Mouse (Mus musculus) ES-E14 (cell line): ENCODE measurements around the gene Map2k7.

ENCODE experiments used
- CHD2 ChIP-seq: IDR thresholded peaks from 2 replicates; pipeline ENCODE4 v1.6.1; 2014; ENCODE audit warnings: mild to moderate bottlenecking, low read depth, low read length, inconsistent platforms
- HCFC1 ChIP-seq: IDR thresholded peaks from 2 replicates; pipeline ENCODE4 v1.6.1; 2012; ENCODE audit warnings: low read length, inconsistent platforms, borderline replicate concordance; ENCODE audit not compliant: insufficient read depth
- MAFK ChIP-seq: IDR thresholded peaks from 2 replicates; pipeline ENCODE4 v1.6.1; 2014; ENCODE audit warnings: mild to moderate bottlenecking, low read depth, low read length, inconsistent platforms; ENCODE audit not compliant: insufficient read depth
- ZNF384 ChIP-seq: IDR thresholded peaks from 2 replicates; pipeline ENCODE4 v1.6.1; 2012; ENCODE audit warnings: low read depth, low read length, inconsistent platforms

DNA sequence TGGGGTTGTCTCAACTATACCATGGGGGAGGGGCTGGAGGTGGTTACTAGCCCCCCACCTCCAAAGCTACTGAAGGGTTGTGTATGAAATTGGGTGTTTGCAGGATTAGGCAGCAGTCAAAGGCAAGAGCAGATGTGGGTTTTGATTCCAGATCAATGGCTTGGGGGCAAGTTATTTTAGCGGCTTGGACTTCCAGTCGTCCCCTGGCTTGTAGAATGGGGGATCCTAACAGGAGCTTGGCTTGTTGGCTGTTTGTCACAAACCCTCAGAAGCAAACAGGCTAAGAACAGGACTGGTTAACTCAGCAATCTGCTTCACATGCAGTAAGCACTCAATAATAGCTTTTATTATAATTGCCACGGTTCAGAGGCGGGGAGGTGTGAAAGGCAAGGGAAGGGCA, 18.8 kb downstream of the Map2k7 start:
- no peak for TF ChIP-seq CHD2
- TF ChIP-seq MAFK, result no peak
- no peak for TF ChIP-seq HCFC1
- TF ChIP-seq ZNF384, result no peak
